Mouse (Mus musculus) liver, postnatal 0 days (tissue): ENCODE measurements around the gene Sh3bp4. TPM values are rescaled to one million over a fixed set of nuclear protein-coding genes. Genes with fewer than 3 reads are reported as not detected.

Experiments used
- ATAC-seq: fragments of 200-750 bp; cut with Nextera tagmentation; 2 replicates; pipeline ENCODE4 v1.8.0; 2017; ENCODE audit warnings: mild to moderate bottlenecking, moderate library complexity
- DNase-seq: peaks from one replicate; pipeline ENCODE4 v3.0.0-alpha.2; 2016
- H3K27ac ChIP-seq: fragments of 300-500 bp; sonication (generic); 2 replicates; pipeline ENCODE4 v1.5.1; 2014; ENCODE audit warnings: antibody characterized with exemption, moderate library complexity, mild to moderate bottlenecking, low read depth
- H3K27me3 ChIP-seq: fragments of 300-500 bp; sonication (generic); 2 replicates; pipeline ENCODE4 v1.6.1; 2014; ENCODE audit warnings: low read length, control low read depth, mixed read lengths; ENCODE audit not compliant: insufficient read depth
- H3K36me3 ChIP-seq: fragments of 300-500 bp; sonication (generic); replicated peaks from 2 replicates; pipeline ENCODE4 v1.6.1; 2014; ENCODE audit warnings: mild to moderate bottlenecking, control low read depth, low read length, moderate library complexity, mixed read lengths; ENCODE audit not compliant: insufficient read depth
- H3K4me1 ChIP-seq: fragments of 300-500 bp; sonication (generic); 2 replicates; pipeline ENCODE4 v1.6.1; 2014; ENCODE audit warnings: antibody characterized with exemption, mild to moderate bottlenecking, control low read depth; ENCODE audit not compliant: insufficient read depth
- H3K4me2 ChIP-seq: fragments of 300-500 bp; sonication (generic); 2 replicates; pipeline ENCODE4 v1.6.1; 2014; ENCODE audit warnings: low read depth, mild to moderate bottlenecking, low read length, moderate library complexity, mixed read lengths
- H3K4me3 ChIP-seq: fragments of 300-500 bp; sonication (generic); 2 replicates; pipeline ENCODE4 v1.5.1; 2014; ENCODE audit warnings: low read depth, low read length
- H3K9ac ChIP-seq: fragments of 300-500 bp; sonication (generic); replicated peaks from 2 replicates; pipeline ENCODE4 v1.6.1; 2014; ENCODE audit warnings: mild to moderate bottlenecking, moderate library complexity
- H3K9me3 ChIP-seq: fragments of 300-500 bp; sonication (generic); 2 replicates; pipeline ENCODE4 v1.6.1; 2016; ENCODE audit warnings: mild to moderate bottlenecking, control low read depth, low read length, mixed read lengths
- CTCF ChIP-seq: sonication (generic); IDR thresholded peaks from 2 replicates; pipeline ENCODE4 v1.5.1; 2016; ENCODE audit warnings: antibody characterized with exemption, low read depth
- EP300 ChIP-seq: IDR thresholded peaks from 2 replicates; pipeline ENCODE4 v1.6.1; 2016; ENCODE audit warnings: antibody characterized with exemption, low read depth, mild to moderate bottlenecking
- WGBS: fragments of 180-500 bp; shearing (Covaris S2); extraction: QIAGEN DNeasy Blood & Tissue Kit; methylation state at CpG from one replicate; pipeline ENCODE4 v1.1.7; 2014; ENCODE audit not compliant: insufficient replicate concordance; 5-methylcytosine and 5-hydroxymethylcytosine counted together
- polyA plus RNA-seq: library from polyadenylated mRNA; unstranded; fragments of >200 nt; fragmentation: Nextera tagmentation; extraction: Ambion mirVana; gene quantifications from 2 replicates; pipeline ENCODE4 v1.2.1, GENCODE M21; 2015

The Sh3bp4 gene
- polyA plus RNA-seq, 1 experiment from 2014 or later: 0.60 TPM

GRCm38 (mm10) chr1:89033661-89034060 lies 36.6 kb upstream of the Sh3bp4 start:
- Histone ChIP-seq H3K9me3 (no peaks in the 10 kb centered on the region), H3K4me2 (no peak overlapping the region), H3K27ac (no peak overlapping the region), H3K4me3 (no peak overlapping the region), H3K9ac (no peak overlapping the region), H3K36me3 (no peaks in the 10 kb centered on the region), H3K27me3 (no peaks in the 10 kb centered on the region), H3K4me1 (no peaks in the 10 kb centered on the region)
- TF ChIP-seq CTCF (no peak), EP300 (no peak)
- 76% methylated on average over 8 of the region's 8 CpGs for WGBS
- DNase-seq: no peak
- ATAC-seq: no peak

DNA sequence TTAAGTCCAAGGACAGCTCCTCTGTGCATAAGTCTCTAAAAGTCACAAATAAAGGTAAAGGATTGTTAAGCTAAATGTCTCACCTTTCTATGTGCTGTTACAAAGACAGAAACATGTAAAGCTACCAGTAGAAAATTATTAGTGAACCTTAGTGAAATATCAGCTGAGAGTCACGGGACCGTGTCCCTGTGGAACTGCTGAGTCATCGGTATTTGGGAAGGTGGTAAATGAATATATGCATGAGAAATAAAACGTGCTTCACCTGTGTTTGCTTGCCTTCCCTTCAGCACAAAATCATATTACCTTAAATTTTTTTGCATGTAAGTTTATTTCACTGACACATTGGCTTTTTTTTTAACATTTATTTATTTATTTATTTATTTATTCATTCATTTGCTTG lies 36.2 kb upstream of the Sh3bp4 start:
- H3K4me2 ChIP-seq: no peak overlapping the region
- no peak overlapping the region for H3K4me3 ChIP-seq
- ATAC-seq: no peak
- no peak overlapping the region for H3K27ac ChIP-seq
- no peak for TF ChIP-seq EP300
- no peak for TF ChIP-seq CTCF
- 53% methylated on average over 4 of the region's 4 CpGs for WGBS
- H3K9me3 ChIP-seq: no peaks in the 10 kb centered on the region
- no peaks in the 10 kb centered on the region for H3K4me1 ChIP-seq
- H3K36me3 ChIP-seq: no peaks in the 10 kb centered on the region
- no peak overlapping the region for H3K9ac ChIP-seq
- DNase-seq: no peak
- no peaks in the 10 kb centered on the region for H3K27me3 ChIP-seq

DNA sequence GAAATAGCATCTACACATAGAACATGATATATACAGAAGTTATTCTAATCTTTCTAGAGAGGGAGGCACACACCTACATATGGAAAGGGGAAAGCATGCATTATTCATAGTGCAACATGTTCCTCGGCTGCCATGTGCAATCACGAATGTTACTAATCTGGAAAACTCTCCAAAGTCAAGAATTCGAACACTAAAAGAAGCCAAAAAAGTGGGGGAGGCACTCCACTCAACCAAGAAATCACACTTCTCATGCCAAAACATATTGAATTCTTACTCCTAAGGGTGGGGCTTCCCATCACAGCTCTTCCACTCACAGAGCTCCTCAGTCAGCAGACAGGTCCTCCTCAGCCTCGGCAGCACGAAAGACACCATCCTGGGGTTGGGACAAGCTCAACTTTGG lies 35.1 kb upstream of the Sh3bp4 start:
- no peak for ATAC-seq
- Histone ChIP-seq H3K4me1 (no peaks in the 10 kb centered on the region), H3K27me3 (no peaks in the 10 kb centered on the region), H3K9me3 (no peaks in the 10 kb centered on the region), H3K4me2 (no peak overlapping the region), H3K27ac (no peak overlapping the region), H3K36me3 (no peaks in the 10 kb centered on the region), H3K4me3 (no peak overlapping the region), H3K9ac (no peak overlapping the region)
- WGBS: 80% methylated on average over 5 of the region's 5 CpGs
- TF ChIP-seq EP300: no peak
- TF ChIP-seq CTCF: no peak
- DNase-seq: no peak

DNA sequence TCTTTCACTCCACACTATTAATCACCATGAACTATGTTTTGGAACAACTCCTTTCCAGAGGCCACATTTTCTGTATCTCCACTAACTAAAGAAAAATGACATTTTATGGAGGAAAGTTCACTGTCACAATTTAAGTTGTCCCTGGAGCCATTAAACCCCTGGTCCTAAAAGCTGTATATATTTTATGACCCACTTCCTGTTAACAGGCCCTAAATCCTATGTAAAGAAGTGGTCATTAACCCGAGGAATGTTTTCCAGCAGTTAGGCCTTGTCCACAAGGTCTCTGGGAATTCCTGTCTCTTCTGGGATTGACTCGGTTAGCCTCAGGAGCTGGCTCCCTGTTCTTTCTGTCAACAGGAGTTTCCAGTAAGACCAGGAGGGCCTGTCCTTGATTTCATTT lies 30.4 kb upstream of the Sh3bp4 start:
- no peak for ATAC-seq
- 60% methylated on average over 2 of the region's 2 CpGs for WGBS
- Histone ChIP-seq H3K27me3 (no peaks in the 10 kb centered on the region), H3K27ac (no peak overlapping the region), H3K36me3 (no peaks in the 10 kb centered on the region), H3K4me3 (no peak overlapping the region), H3K4me2 (no peak overlapping the region), H3K9ac (no peak overlapping the region), H3K9me3 (no peaks in the 10 kb centered on the region), H3K4me1 (0 out of 2 replicates have a peak, but pooled peaks cover 2% of the 10 kb centered on the region)
- no peak for TF ChIP-seq EP300
- TF ChIP-seq CTCF: no peak
- no peak for DNase-seq

GRCm38 (mm10) chr1:89041290-89041689 lies 28.9 kb upstream of the Sh3bp4 start:
- DNase-seq (no peak), ATAC-seq (no peak)
- TF ChIP-seq CTCF (no peak), EP300 (no peak)
- Histone ChIP-seq H3K9ac (no peak overlapping the region), H3K27me3 (no peaks in the 10 kb centered on the region), H3K9me3 (no peaks in the 10 kb centered on the region), H3K4me2 (no peak overlapping the region), H3K27ac (no peak overlapping the region), H3K36me3 (no peaks in the 10 kb centered on the region), H3K4me1 (0 out of 2 replicates have a peak, but pooled peaks cover 2% of the 10 kb centered on the region), H3K4me3 (no peak overlapping the region)
- 52% methylated on average over 5 of the region's 5 CpGs for WGBS

- no peaks in the 10 kb centered on the region for H3K9me3 ChIP-seq
- no peak overlapping the region for H3K9ac ChIP-seq
Measured at GRCm38 (mm10) chr1:89042081-89042480, 28.1 kb upstream of the Sh3bp4 start.

DNA sequence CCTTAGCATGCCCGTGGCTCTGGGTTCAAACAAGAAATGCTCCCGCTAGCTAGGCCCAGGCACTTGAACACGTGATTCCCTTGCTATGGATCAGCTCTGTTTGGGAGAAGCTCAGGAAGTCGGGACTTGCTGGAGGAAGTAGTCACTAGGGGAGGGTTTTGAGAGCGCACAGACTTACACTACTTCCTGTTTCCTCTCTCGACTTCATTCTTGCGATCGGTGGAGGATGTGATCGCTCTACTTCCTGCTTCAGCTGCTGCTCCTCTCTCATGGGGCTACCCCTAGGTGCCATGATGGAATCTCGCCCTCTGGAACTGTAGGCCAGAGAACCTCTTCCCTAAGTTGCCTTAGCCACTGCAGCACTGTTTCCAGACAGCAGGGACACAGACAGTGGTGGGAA lies 27.3 kb upstream of the Sh3bp4 start:
- TF ChIP-seq EP300 (no peak), CTCF (no peak)
- H3K4me3 ChIP-seq: no peak overlapping the region
- WGBS: 59% methylated on average over 10 of the region's 10 CpGs

More at GRCm38 (mm10) chr1:89042081-89042480, 28.1 kb upstream of the Sh3bp4 start:
- H3K4me3 ChIP-seq: no peak overlapping the region
- 59% methylated on average over 4 of the region's 4 CpGs for WGBS
- TF ChIP-seq EP300 (no peak), CTCF (no peak)
- H3K27me3 ChIP-seq: no peaks in the 10 kb centered on the region
- no peak overlapping the region for H3K4me2 ChIP-seq
- ATAC-seq (no peak), DNase-seq (no peak)
- H3K36me3 ChIP-seq: no peaks in the 10 kb centered on the region
- 0 out of 2 replicates have a peak, but pooled peaks cover 2% of the 10 kb centered on the region for H3K4me1 ChIP-seq
- no peak overlapping the region for H3K27ac ChIP-seq

More for the DNA sequence above, 27.3 kb upstream of the Sh3bp4 start:
- Histone ChIP-seq H3K9ac (no peak overlapping the region), H3K4me2 (no peak overlapping the region), H3K27me3 (no peaks in the 10 kb centered on the region), H3K36me3 (no peaks in the 10 kb centered on the region), H3K9me3 (no peaks in the 10 kb centered on the region), H3K4me1 (0 out of 2 replicates have a peak, but pooled peaks cover 2% of the 10 kb centered on the region), H3K27ac (no peak overlapping the region)
- DNase-seq (no peak), ATAC-seq (no peak)
